Mouse (Mus musculus): ENCODE measurements around the gene Taf1b.
A peak's percentile ranks its signal among the peaks of the same experiment; 100 is the strongest.

Taf1b gene

GRCm38 (mm10) chr12:24603266-24603665 lies 105.1 kb downstream of the Taf1b start:
- peak; percentile 30 for DNase-seq (ENCODE audit: low spot score)

- no peak for DNase-seq (ENCODE audit: low spot score)
Measured at GRCm38 (mm10) chr12:24606166-24606565, 108.0 kb downstream of the Taf1b start.

Data from ovary, adult 18-20 months (tissue).